Mouse (Mus musculus) spleen, postnatal 4 days (tissue): ENCODE data around the gene Gm12185.
"Not testable (repeated sequence)": the region's sequence is repeated elsewhere in the genome, so short reads cannot be mapped to it uniquely, and the experiment has no call there.

Experiments
- DNase-seq, 2 experiments: peaks; one replicate each; pipeline ENCODE4 v3.0.0; 2022; ENCODE audit warnings: low spot score in 2 of 2

Gm12185 gene

GRCm38 (mm10) chr11:48991740-48992520 lies at the start of gene Gm12185:
Gene Gm12185, minus strand, starts transcription at chr11:48992226.
- DNase-seq, result not testable (repeated sequence)

- not testable (repeated sequence) for DNase-seq
Measured at GRCm38 (mm10) chr11:49012074-49012473, 20.0 kb upstream of the Gm12185 start.

DNA sequence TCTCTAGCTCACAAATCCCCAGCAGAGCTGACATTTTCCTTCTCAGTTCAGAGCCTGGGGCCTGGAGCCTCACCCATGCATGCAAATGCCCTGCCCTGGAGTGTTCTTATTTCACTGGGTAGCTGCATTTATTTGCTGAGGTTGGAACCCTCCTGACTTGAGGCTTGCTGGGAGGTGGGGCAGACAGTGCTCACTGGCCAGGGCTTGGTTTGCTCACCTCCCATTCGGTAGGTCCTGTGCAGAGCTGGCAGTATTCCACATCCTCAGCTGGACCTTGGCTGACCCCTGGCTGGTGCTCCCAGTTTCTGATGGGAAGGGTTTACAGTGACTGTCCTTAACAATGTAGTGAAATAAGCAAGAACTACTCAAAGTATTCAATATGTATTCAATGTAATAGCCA lies 14.8 kb upstream of the Gm12185 start:
- not testable (repeated sequence) for DNase-seq

DNA sequence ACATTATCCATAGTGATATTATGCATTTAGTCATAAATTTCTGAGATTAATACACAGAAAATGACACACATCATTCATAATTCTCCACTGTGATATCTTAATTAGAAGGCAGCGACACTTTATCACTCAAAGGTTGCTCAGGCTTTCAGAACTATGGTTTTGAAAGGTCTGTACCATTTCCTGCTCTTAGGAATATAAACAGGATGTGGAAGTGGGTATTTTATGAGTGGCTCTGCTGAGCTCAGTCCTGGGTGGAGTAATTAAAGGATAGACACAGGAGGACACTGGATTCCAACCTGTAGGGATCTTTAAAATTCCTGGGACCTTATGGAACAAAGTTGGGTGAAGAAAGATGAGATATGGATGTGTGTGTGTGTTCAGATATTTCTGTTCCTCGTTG lies 14.3 kb upstream of the Gm12185 start:
- DNase-seq, result not testable (repeated sequence)

DNA sequence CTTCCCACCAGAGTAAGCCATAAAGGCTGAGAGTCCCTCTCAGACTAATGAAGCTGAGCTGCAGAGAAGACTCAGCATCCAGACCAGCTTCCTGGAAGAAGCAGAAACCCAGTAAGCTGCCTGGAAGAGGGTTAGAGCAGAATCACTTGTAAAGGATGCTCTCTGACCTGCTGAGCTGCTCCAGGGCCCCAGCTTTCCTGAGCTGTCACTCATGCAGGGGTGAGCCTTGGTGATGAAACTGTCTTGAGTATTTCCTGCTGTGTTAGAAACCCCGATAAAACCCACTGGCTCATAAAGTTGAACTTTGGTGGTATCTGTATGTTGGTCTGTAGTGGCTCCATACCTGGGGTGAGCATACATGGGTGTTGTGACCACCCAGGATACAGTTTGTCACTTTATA lies 8.4 kb upstream of the Gm12185 start:
- not testable (repeated sequence) for DNase-seq

DNA sequence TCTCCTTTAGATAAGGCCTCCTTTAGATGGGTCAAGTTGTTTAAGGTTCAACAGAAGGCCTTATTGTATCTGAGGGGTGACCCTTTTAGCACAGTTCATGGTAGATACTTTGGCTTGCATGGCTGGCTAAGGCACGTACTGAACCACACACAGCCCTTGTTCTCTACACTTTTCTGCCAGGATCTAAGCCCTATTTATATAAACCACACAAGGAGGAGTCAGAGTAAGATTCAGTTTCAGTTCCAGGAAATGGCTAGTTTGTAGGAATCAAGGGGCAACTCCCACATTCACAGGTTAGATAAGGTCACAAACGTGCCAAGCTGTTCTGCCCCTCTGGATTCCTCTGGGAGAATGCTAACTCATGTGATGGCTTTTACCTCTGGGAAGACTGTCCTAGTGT lies 2.0 kb upstream of the Gm12185 start, which contains the start of gene Tgtp1:
Gene Tgtp1, minus strand, starts transcription at position 155 of the 400 bp plus-strand sequence.
- not testable (repeated sequence) for DNase-seq

DNA sequence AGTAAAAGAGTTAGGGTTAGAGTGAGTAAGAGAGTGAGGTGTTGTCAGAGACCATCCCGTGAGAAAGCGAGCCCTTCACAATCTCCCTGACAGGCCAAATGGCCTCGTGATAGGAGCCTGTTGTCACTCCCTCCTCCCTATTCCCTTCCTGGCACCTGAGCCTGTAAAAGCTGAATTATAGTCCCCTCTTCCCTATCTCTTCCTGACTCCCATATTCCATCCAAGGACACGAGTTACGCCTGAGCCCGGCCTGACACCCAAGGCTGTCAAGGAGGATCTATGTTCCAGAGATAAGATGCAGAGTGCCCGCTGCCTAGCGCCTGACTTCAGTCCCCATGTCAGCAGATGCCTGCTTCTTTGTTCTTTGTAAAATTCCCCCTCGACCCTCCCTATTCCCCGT lies 1.3 kb upstream of the Gm12185 start:
- DNase-seq, result not testable (repeated sequence)

DNA sequence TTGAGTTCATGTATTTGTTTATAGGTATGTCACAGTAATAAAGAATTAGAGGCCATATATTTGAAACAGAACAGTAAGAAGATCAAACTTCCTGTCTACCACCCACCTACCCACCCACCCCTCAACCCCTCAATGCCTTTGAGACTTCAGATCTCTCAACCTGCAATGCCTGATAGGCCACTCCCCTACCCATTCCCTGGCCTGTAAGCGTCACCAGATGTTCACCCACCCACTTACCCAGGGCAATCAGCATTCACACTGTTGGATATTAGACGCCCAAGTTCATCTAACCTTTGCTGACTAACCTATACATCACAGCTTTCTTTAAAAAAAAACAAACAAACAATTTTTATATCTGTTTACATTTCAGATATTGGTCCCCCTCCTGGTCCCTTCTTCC lies 2.0 kb downstream of the Gm12185 start:
- not testable (repeated sequence) for DNase-seq

- not testable (repeated sequence) for DNase-seq
Measured at GRCm38 (mm10) chr11:48988219-48988618, 3.8 kb downstream of the Gm12185 start.

GRCm38 (mm10) chr11:48982848-48983247 lies 9.2 kb downstream of the Gm12185 start:
- DNase-seq, result not testable (repeated sequence)

GRCm38 (mm10) chr11:48980052-48980451 lies 12.0 kb downstream of the Gm12185 start:
- DNase-seq, result not testable (repeated sequence)

GRCm38 (mm10) chr11:48979251-48979650 lies 12.8 kb downstream of the Gm12185 start, which contains the start of gene 9930111J21Rik1:
Gene 9930111J21Rik1, minus strand, starts transcription at chr11:48979398.
- DNase-seq, result not testable (repeated sequence)

GRCm38 (mm10) chr11:48978240-48978939 lies 13.6 kb downstream of the Gm12185 start, which contains the start of gene Olfr56:
Gene Olfr56, plus strand, starts transcription at chr11:48978889.
- DNase-seq, result not testable (repeated sequence)

GRCm38 (mm10) chr11:48974686-48975085 lies 17.3 kb downstream of the Gm12185 start:
- not testable (repeated sequence) for DNase-seq

- not testable (repeated sequence) for DNase-seq
Measured at GRCm38 (mm10) chr11:48946090-48946489, 45.9 kb downstream of the Gm12185 start, which contains the start of gene Psme2b. Gene Psme2b, minus strand, starts transcription at chr11:48946190.

- not testable (repeated sequence) for DNase-seq
Measured at GRCm38 (mm10) chr11:48939286-48939685, 52.7 kb downstream of the Gm12185 start.

GRCm38 (mm10) chr11:48935291-48935690 lies 56.7 kb downstream of the Gm12185 start:
- not testable (repeated sequence) for DNase-seq

DNA sequence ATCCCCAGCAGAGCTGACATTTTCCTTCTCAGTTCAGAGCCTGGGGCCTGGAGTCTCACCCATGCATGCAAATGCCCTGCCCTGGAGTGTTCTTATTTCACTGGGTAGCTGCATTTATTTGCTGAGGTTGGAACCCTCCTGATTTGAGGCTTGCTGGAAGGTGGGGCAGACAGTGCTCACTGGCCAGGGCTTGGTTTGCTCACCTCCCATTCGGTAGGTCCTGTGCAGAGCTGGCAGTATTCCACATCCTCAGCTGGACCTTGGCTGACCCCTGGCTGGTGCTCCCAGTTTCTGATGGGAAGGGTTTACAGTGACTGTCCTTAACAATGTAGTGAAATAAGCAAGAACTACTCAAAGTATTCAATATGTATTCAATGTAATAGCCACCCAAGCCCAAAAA lies 58.1 kb downstream of the Gm12185 start:
- not testable (repeated sequence) for DNase-seq

DNA sequence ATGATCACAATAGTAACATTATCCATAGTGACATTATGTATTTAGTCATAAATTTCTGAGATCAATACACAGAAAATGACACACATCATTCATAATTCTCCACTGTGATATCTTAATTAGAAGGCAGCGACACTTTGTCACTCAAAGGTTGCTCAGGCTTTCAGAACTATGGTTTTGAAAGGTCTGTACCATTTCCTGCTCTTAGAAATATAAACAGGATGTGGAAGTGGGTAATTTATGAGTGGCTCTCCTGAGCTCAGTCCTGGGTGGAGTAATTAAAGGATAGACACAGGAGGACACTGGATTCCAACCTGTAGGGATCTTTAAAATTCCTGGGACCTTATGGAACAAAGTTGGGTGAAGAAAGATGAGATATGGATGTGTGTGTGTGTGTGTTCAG lies 58.6 kb downstream of the Gm12185 start:
- DNase-seq, result not testable (repeated sequence)

GRCm38 (mm10) chr11:48928068-48928467 lies 64.0 kb downstream of the Gm12185 start:
- not testable (repeated sequence) for DNase-seq

GRCm38 (mm10) chr11:48926437-48926836 lies 65.6 kb downstream of the Gm12185 start:
- not testable (repeated sequence) for DNase-seq

DNA sequence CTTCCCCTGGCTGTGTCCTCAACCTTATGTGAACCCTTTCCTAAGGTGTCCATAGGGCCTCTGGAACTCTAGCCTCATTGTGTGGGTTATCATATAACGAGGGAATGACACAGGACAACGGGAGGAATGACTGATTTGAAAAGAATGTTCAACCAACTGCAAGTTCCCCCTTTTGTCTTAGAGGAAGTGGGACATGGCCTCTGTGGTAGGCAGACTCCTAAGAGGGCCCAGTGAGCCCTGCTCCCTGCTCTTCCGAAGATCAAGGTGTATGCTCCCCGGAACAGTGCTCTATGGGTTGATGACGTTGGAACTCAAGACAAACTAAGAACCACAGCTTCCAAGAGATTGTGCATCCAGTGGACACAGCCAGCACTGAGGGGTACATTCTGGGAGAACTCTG lies 68.2 kb downstream of the Gm12185 start:
- DNase-seq, result not testable (repeated sequence)
